Mouse (Mus musculus) intestine, postnatal 0 days (tissue): ENCODE measurements at regions not wholly inside any gene's neighbourhood (a gene's known extent, or its start where the extent isn't known, plus 50 kb on each side); places are given as distances from the start of the nearest gene placed in this dataset.
A peak's percentile ranks its signal among the peaks of the same experiment; 100 is the strongest.
"Not testable (repeated sequence)": the region's sequence is repeated elsewhere in the genome, so short reads cannot be mapped to it uniquely, and the experiment has no call there.

ENCODE experiments used
- ATAC-seq: fragments of 200-750 bp; cut with Nextera tagmentation; 2 replicates; pipeline ENCODE4 v1.8.0; 2017; ENCODE audit warnings: mild to moderate bottlenecking, moderate TSS enrichment, moderate library complexity
- H3K27ac ChIP-seq: fragments of 300-500 bp; sonication (generic); 2 replicates; pipeline ENCODE4 v1.5.1; 2014; ENCODE audit warnings: mild to moderate bottlenecking, low read depth, low read length, moderate library complexity
- H3K27me3 ChIP-seq: fragments of 300-500 bp; sonication (generic); replicated peaks from 2 replicates; pipeline ENCODE4 v1.6.1; 2014; ENCODE audit warnings: low read length, mixed read lengths; ENCODE audit not compliant: control insufficient read depth, insufficient read depth
- H3K36me3 ChIP-seq: fragments of 300-500 bp; sonication (generic); 2 replicates; pipeline ENCODE4 v1.6.1; 2014; ENCODE audit warnings: mild to moderate bottlenecking, moderate library complexity; ENCODE audit not compliant: control insufficient read depth, insufficient read depth
- H3K4me1 ChIP-seq: fragments of 300-500 bp; sonication (generic); replicated peaks from 2 replicates; pipeline ENCODE4 v1.6.1; 2014; ENCODE audit warnings: antibody characterized with exemption, low read length, mixed read lengths; ENCODE audit not compliant: control insufficient read depth, insufficient read depth
- H3K4me2 ChIP-seq: fragments of 300-500 bp; sonication (generic); replicated peaks from 2 replicates; pipeline ENCODE4 v1.6.1; 2014; ENCODE audit warnings: low read depth, mild to moderate bottlenecking, moderate library complexity
- H3K4me3 ChIP-seq: fragments of 300-500 bp; sonication (generic); 2 replicates; pipeline ENCODE4 v1.5.1; 2014; ENCODE audit warnings: low read depth, low read length
- H3K9ac ChIP-seq: fragments of 300-500 bp; sonication (generic); 2 replicates; pipeline ENCODE4 v1.6.1; 2014; ENCODE audit warnings: mild to moderate bottlenecking, low read depth, low read length
- H3K9me3 ChIP-seq: fragments of 300-500 bp; sonication (generic); 2 replicates; pipeline ENCODE4 v1.6.1; 2016; ENCODE audit warnings: mixed run types; ENCODE audit not compliant: control insufficient read depth
- CTCF ChIP-seq: sonication (generic); IDR thresholded peaks from 2 replicates; pipeline ENCODE4 v1.5.1; 2016; ENCODE audit warnings: low read depth, mild to moderate bottlenecking, control low read depth, antibody characterized with exemption, moderate library complexity
- WGBS: fragments of 180-500 bp; shearing (Covaris S2); extraction: QIAGEN DNeasy Blood & Tissue Kit; methylation state at CpG from one replicate; pipeline ENCODE4 v1.1.7; 2014; 5-methylcytosine and 5-hydroxymethylcytosine counted together

- no peak overlapping the region for H3K27ac ChIP-seq
- no peak overlapping the region for H3K4me2 ChIP-seq
- no peaks in the 10 kb centered on the region for H3K36me3 ChIP-seq
- no peaks in the 10 kb centered on the region for H3K27me3 ChIP-seq
- TF ChIP-seq CTCF: peak; percentile 55
- 37% methylated on average over 8 of the region's 8 CpGs for WGBS
- H3K4me3 ChIP-seq: no peak overlapping the region
- H3K4me1 ChIP-seq: no peaks in the 10 kb centered on the region
- ATAC-seq: no peak
- H3K9me3 ChIP-seq: no peaks in the 10 kb centered on the region
- H3K9ac ChIP-seq: no peak overlapping the region
Measured at GRCm38 (mm10) chrX:18882088-18882783, 421.0 kb upstream of the 4930578C19Rik start.

- Histone ChIP-seq H3K27ac (no peak overlapping the region), H3K9me3 (no peaks in the 10 kb centered on the region), H3K9ac (no peak overlapping the region), H3K27me3 (no peaks in the 10 kb centered on the region), H3K36me3 (no peaks in the 10 kb centered on the region), H3K4me3 (no peak overlapping the region), H3K4me1 (no peaks in the 10 kb centered on the region), H3K4me2 (no peak overlapping the region)
- TF ChIP-seq CTCF: no peak
- ATAC-seq: no peak
- 86% methylated on average over 1 of the region's 1 CpGs for WGBS
Measured at GRCm38 (mm10) chrX:18875734-18876133, 414.5 kb upstream of the 4930578C19Rik start.

- no peak overlapping the region for H3K4me2 ChIP-seq
- H3K9ac ChIP-seq: no peak overlapping the region
- H3K27ac ChIP-seq: no peak overlapping the region
- H3K4me1 ChIP-seq: no peaks in the 10 kb centered on the region
- no peak for TF ChIP-seq CTCF
- H3K9me3 ChIP-seq: no peaks in the 10 kb centered on the region
- ATAC-seq: no peak
- H3K36me3 ChIP-seq: no peaks in the 10 kb centered on the region
- no peak overlapping the region for H3K4me3 ChIP-seq
- no peaks in the 10 kb centered on the region for H3K27me3 ChIP-seq
Measured at GRCm38 (mm10) chrX:18874051-18874450, 412.9 kb upstream of the 4930578C19Rik start.

- no peak overlapping the region for H3K9ac ChIP-seq
- H3K9me3 ChIP-seq: no peaks in the 10 kb centered on the region
- H3K27ac ChIP-seq: no peak overlapping the region
- no peaks in the 10 kb centered on the region for H3K4me1 ChIP-seq
- no peak for ATAC-seq
- H3K4me3 ChIP-seq: no peak overlapping the region
- H3K27me3 ChIP-seq: no peaks in the 10 kb centered on the region
- no peak for TF ChIP-seq CTCF
- H3K4me2 ChIP-seq: no peak overlapping the region
- 62% methylated on average over 3 of the region's 3 CpGs for WGBS
- no peaks in the 10 kb centered on the region for H3K36me3 ChIP-seq
Measured at GRCm38 (mm10) chrX:18838668-18839067, 377.5 kb upstream of the 4930578C19Rik start.

GRCm38 (mm10) chrX:18824971-18825370 lies 363.8 kb upstream of the 4930578C19Rik start:
- not testable (repeated sequence) for H3K4me1 ChIP-seq, H3K9me3 ChIP-seq, ATAC-seq, H3K9ac ChIP-seq, H3K36me3 ChIP-seq, H3K4me3 ChIP-seq, H3K4me2 ChIP-seq, H3K27me3 ChIP-seq, H3K27ac ChIP-seq
- WGBS: 79% methylated on average over 1 of the region's 1 CpGs

- 64% methylated on average over 3 of the region's 3 CpGs for WGBS
- ATAC-seq: no peak
- no peaks in the 10 kb centered on the region for H3K4me1 ChIP-seq
- H3K36me3 ChIP-seq: no peaks in the 10 kb centered on the region
- no peaks in the 10 kb centered on the region for H3K9me3 ChIP-seq
- no peak overlapping the region for H3K9ac ChIP-seq
- no peaks in the 10 kb centered on the region for H3K27me3 ChIP-seq
- no peak overlapping the region for H3K4me3 ChIP-seq
- H3K4me2 ChIP-seq: no peak overlapping the region
- no peak for TF ChIP-seq CTCF
- no peak overlapping the region for H3K27ac ChIP-seq
Measured at GRCm38 (mm10) chrX:18814441-18814973, 353.3 kb upstream of the 4930578C19Rik start.
